Mouse (Mus musculus): Measurements from ENCODE around the gene Spred2.

Gene Spred2

DNA sequence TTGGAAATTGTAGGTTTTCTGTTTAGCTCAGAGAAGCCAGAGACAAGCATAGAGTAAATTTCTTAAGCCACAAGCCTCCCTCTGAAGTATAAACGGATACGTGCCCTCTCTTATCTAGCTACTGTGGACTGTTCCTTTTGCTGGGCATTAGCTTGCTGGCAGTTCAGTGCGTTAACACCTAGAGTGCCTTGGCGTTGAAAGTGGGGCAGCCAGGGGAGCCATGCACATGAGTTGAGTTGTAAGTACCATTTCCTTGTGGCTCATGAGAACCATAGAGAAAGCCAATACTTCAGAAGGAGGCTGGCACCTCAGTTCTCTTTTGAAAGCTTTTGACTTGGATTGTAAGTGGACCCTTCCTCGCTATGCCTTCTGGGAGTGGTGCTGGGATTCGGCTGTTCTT is 58.6 kb downstream of the Spred2 start:
- DNase-seq (ENCODE audit: low read depth, low spot score) = no peak

DNA sequence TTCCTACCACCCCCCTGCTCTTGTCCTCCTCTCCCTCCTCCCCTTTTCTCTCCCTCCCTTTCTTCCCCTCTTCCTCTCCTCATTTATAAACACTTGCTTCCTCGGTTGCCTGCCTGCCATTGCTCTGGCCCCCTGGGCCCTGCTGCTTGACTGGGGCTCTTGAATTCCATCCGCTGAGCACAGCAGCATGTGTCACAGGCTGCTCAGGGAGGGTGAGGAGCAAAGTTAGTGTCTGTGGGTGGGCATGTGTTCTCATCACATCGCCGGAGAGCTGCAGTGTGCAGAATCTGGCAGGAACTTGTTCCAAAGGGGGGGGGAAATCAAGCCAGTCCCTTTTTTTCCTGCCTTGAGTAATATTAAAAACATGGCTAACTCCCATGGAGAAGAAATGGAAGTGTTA is 59.1 kb downstream of the Spred2 start:
- DNase-seq (ENCODE audit: low read depth, low spot score) = no peak

DNA sequence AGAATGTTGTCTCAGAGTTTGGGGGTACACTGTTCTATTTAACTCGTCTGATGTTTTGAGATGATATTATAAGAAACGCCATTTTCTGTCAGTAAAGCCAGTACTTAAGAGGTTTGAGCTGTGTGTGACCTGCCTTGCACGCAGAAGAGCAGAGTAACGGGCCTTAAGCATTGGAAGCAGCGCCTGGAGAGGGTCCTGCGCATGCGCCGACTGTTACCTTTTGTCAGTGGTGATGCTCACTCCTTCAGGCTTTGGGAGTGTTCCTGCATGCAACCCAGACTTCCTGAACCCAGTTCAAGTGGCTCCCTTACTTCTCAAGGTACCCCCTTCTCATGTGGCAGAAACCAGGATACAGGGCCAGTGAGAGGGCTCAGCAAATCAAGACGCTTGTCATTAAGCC is 59.9 kb downstream of the Spred2 start:
- no peak for DNase-seq (ENCODE audit: low read depth, low spot score)

DNA sequence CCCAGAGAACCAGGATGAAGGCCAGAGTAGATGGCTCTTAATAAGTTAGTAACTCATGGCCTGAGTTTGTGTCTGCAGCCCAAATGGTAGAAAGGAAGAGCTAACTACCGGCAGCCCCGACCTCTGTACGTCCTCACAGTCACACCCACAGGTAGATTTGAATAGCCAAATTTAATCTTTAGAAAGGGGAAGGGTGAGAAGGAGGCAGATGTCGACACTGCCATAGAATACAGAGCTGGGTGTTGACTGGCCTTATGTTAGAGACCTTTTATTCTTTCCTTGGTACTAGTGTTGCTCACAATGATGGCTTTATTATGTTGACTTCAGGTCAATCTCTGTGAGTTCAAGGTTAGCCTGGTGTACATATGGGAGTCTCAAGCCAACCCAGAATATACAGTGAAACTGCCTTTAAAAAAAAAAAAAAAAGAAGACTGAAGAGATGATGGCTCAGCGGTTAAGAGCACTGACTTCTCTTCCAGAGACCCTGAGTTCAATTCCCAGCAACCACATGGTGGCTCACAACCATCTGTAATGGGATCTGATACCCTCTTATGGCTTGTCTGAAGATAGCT is 61.2 kb downstream of the Spred2 start:
- DNase-seq (ENCODE audit: low read depth, low spot score) = no peak

DNA sequence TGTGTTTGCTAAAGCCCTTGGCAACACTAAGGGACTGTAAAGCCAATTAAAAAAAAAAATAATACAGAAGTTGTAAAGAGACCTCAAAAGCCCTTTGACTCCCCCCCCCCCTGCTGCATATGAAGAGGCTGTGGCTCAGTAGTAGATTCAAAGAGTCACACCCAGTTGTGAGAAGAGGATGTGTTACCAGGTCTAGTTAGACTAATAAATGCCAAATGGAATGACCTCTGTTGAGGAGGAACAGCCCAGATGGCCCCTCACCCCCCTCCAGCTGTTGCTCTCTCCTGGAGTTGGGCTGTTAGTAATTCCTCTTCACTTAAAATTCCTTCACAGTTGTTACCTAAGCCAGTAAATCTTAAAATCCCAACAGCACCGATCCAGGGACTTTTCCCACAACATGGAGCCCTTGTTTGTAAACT is 62.3 kb downstream of the Spred2 start:
- no peak for DNase-seq (ENCODE audit: low read depth, low spot score)

DNA sequence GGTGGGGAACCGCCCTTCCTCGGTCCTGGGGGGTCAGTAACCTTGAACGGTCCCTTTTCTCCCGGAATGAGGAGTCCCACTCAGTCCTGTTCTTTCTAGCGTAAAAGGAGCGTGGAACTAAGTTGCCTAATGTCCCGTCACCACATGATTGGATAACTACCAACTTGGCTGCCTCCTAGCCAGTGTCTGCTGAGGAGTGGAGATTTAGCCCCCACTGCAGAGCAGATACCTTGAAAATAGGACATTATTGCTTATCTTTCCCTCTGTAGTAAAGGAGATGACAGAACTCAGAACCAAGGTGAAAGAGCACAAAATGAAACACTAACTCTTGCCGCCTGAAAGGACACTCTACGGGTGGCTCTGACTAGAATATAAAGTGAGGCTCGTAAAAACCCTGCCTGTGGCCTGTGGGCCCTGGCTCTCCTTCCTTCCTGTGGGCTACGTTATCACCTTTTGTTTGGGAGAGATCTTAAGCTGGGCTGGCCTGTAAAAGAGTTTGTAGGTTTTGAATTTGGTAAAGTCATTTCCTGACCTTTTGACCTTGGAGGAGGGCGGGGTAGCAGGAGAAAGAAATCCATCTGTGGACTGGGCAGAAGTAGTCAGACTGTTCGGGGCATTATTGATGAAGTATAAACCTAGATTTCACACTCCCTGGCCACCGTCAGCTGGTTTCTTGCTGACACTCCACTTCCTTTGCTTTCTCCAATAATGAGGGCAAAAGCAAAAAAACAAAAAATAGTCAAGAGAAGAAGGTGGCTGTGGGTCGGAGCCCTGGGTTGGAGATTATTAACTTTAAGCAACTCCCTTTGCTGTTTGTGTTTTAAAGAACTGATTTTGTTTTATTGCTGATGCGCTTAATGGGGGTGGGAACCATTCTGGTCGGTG is 62.9 kb downstream of the Spred2 start:
- no peak for DNase-seq (ENCODE audit: low read depth, low spot score)

- no peak for DNase-seq (ENCODE audit: low read depth, low spot score)
Measured at GRCm38 (mm10) chr11:19987756-19988091, 63.5 kb downstream of the Spred2 start.

DNA sequence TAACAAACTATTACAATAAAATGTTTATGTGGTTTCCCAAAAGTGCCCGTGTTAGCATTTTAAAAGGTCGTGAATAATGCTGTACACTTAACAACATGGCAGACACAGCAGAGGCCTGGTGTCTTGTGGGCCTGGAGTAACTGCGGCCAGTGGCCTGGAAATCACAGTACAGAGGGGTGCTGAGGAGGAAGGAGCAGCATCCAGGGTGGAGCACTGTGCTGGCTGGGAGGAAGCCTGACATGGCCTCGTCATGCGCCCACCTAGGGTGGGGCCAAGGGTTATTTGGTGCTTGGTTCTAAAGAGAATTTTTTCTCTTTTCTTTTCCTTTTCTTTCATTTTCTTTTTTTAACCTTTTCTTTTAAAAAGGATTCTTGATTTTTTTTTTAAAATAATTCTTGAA is 64.0 kb downstream of the Spred2 start:
- no peak for DNase-seq (ENCODE audit: low read depth, low spot score)

- DNase-seq (ENCODE audit: low read depth, low spot score) = no peak
Measured at GRCm38 (mm10) chr11:19988631-19989030, 64.5 kb downstream of the Spred2 start.

DNA sequence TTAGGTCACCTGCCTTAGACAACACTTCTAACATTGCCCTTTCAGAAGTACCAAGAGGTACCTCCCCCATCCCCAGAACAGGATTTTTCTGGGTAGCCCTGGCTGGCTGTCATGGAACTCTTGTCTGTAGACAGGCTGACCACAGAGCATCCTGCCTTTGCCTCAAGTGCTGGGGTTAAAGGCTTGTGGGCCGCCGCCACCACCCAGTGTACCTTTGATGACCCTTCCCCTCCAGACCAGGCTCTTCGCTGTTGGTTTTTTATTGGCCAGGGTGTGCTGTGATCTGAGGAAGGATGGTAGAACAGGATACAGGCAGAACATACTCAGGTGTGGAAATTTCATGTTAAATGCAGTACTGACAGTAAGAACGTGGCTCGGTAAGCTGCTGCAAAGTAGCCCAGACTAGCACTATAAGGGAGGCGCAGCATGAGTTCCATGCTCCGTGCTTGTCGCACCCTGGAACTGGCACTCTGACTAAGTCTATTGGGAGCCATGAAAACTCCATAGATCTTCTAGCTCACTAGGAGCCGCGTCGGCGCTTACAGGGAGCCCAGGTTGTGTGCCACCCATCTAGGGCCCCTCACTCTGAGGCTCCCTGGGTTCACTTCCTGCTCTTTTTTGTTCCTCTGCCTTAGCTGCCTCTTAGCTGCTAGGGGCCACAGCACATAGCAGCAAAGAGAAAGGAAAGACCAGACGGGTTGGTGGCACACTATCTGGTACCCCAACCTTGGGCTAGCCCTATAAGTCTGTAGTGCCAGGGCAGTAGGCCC is 65.2 kb downstream of the Spred2 start:
- DNase-seq (ENCODE audit: low read depth, low spot score) = no peak

DNA sequence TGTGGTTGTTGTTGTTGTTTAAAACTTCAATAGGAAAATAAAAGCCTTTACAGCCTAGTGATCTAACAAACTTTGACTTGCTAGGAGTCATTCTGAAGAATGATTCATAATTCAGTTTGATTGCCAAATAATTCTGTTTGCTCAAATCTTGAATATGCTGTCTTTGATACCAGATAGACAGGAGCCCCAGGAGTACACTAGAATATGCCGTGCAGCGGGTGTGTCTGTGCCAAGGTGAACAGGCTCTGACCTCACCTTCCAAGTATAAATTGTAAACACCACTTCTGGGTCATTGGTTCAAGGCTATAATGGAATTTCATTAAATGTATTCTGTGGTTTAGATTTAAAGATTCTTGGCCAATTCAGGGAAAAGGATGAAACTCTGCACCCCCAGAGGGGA is 66.6 kb downstream of the Spred2 start:
- no peak for DNase-seq (ENCODE audit: low read depth, low spot score)

GRCm38 (mm10) chr11:19991303-19991976 is 67.3 kb downstream of the Spred2 start:
- DNase-seq (ENCODE audit: low read depth, low spot score) = no peak

GRCm38 (mm10) chr11:19992341-19993281 is 68.4 kb downstream of the Spred2 start:
- no peak for DNase-seq (ENCODE audit: low read depth, low spot score)

- DNase-seq (ENCODE audit: low read depth, low spot score) = no peak
Measured at GRCm38 (mm10) chr11:19993753-19994152, 69.6 kb downstream of the Spred2 start.

DNA sequence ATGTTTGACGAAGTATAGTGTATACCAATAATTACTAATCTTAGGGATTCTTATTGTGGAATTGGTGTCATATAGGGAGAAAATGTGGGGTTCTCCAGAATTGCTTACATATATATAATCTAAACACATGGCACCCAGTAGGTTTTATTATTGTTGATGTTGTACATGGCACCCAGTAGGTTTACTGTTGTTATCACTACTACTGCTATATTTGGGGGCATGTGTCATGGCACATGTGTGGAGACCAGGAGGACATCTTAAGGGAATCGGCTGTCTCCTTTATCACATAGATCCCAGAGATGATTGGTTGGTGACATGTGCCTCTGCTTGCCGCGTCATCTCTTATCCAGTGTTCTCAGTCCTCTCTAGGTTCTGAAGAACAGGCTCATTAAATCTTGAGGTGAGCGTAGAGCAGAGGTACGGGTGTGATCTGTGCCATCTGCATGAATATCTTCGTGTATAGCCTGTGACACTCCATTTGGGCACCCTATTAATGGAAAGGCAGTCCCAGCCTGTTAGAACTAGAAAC is 70.2 kb downstream of the Spred2 start:
- no peak for DNase-seq (ENCODE audit: low read depth, low spot score)

GRCm38 (mm10) chr11:19997940-19998339 is 73.8 kb downstream of the Spred2 start:
- no peak for DNase-seq (ENCODE audit: low read depth, low spot score)

- DNase-seq (ENCODE audit: low read depth, low spot score) = no peak
Measured at GRCm38 (mm10) chr11:20002883-20003282, 78.7 kb downstream of the Spred2 start.

DNA sequence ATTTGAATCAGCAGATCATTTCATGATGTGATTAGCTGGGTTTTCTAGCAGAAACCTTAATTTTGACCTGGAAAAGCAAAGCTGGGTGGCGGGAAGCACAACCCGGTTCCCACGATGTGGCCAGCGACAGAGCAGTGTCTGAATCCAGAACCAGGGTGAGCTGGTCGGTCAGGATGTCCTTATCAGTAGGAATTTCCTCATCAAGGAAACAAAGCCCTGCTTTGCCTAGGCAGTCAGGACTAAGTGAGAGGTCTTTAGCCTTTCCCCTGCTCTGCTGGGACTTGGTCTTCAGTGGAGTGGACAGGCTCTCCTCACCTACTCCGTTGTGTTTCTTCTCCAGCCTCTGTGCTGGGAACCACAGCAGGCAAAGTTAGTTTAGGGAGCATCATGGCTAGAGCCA is 83.5 kb downstream of the Spred2 start:
- no peak for DNase-seq (ENCODE audit: low read depth, low spot score)

GRCm38 (mm10) chr11:20011210-20011978 is 87.2 kb downstream of the Spred2 start:
- no peak for DNase-seq (ENCODE audit: low read depth, low spot score)

- no peak for DNase-seq (ENCODE audit: low read depth, low spot score)
Measured at GRCm38 (mm10) chr11:20013366-20013765, 89.2 kb downstream of the Spred2 start.

Measured in retina, postnatal 7 days (tissue).